Mouse (Mus musculus) induced T-regulatory cell, adult 2 months (primary cell): ENCODE data around the gene P2ry6.

Experiments
- DNase-seq: peaks from one replicate; pipeline ENCODE4 v3.0.0-alpha.2; 2012; ENCODE audit warnings: low read depth

Gene P2ry6

GRCm38 (mm10) chr7:100916526-100916925 lies 57.9 kb downstream of the P2ry6 start:
- DNase-seq: no peak

GRCm38 (mm10) chr7:100915204-100915603 lies 59.2 kb downstream of the P2ry6 start:
- DNase-seq: no peak

DNA sequence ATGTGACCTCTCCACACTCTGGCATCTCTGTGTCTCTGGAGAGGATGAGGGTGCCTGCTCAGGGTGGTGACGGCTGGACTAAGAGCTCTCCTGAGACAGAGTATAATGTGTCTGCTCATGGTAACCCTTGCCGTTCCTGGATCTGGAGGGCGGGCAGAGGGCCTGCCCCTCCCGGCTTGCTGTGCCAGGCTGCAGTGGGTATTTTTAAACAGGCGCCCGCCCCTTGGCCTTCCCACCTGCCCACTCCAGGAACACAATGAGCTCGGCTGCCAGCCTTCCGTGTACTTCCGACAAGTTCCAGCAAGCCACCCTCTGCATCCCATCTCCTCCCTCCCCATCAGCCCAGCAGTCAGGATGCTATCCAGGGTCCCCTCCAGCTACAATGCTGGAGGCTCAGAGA lies 62.7 kb downstream of the P2ry6 start:
- no peak for DNase-seq

DNA sequence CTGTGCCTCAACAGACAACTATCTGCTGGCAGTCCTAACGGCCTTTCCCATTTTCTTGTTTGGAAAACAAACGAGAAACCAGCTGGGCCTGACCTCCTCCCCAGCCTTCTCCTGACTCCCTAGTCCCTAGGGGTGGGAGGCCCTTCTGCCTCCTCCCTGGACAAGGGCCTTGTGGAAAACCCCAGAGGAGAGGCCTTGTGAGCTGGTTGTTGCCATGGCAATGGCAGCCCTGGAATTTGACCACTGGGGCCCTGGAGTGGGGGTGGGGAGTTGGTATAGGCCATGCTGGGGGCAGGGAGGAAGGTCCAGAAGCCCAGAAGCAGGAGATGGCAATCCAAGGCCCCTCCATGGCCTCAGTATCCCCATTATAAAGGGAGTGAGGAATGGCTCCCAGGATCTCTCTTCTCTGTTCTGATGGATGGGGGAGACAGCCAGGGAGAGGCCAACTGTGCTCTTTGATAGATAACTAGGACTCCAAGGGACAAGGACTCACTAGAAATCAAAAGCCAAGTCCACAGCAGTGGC lies 63.1 kb downstream of the P2ry6 start:
- no peak for DNase-seq

GRCm38 (mm10) chr7:100908567-100908966 lies 65.9 kb downstream of the P2ry6 start:
- peak; percentile 34 for DNase-seq

- no peak for DNase-seq
Observed at GRCm38 (mm10) chr7:100908061-100908460, 66.4 kb downstream of the P2ry6 start.

DNA sequence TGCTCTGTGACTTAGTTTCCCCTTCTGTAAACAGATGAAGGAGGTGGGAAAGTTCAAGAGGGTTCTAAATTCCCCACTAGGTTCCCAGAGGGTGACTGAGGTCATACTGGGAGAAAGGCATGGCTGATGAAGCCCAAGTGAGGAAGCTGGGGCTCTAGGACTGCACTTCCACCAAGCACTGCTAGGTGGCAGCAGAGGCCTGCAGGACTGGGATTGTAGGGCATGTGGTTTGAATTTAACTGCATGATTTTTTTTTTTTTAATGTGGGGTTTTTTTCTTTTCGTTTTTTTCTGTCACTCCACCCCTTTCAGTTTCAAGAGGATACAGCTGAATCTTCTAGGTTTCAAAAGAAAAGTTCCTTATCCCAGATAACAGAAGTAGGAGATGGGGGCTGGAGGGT lies 67.2 kb downstream of the P2ry6 start:
- DNase-seq: peak; percentile 89

- DNase-seq: no peak
Observed at GRCm38 (mm10) chr7:100906029-100906789, 68.2 kb downstream of the P2ry6 start.

GRCm38 (mm10) chr7:100905037-100905436 lies 69.4 kb downstream of the P2ry6 start:
- DNase-seq: no peak

DNA sequence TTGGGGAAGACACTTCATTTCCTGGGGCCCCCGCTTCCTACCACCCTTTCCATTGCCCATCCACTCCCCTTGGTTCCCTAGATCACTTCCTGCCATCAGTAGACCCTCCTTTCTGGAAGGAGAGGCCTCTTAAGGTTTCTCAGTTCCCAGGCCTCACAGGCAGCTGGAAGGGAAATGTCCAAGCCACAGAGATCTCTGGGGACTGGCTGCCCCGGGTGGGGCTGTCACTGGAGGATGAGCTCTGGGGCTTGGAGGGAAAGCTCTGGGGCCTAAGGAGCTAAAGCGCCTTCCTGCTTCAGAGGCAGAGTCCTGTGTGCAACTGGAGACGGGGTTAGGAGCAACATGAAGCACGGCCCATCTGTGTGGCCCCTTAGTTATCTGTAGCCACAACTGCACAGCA lies 69.8 kb downstream of the P2ry6 start:
- DNase-seq: no peak

GRCm38 (mm10) chr7:100902451-100903137 lies 71.9 kb downstream of the P2ry6 start:
- peak; percentile 29 for DNase-seq

GRCm38 (mm10) chr7:100897828-100898227 lies 76.6 kb downstream of the P2ry6 start:
- DNase-seq: no peak

DNA sequence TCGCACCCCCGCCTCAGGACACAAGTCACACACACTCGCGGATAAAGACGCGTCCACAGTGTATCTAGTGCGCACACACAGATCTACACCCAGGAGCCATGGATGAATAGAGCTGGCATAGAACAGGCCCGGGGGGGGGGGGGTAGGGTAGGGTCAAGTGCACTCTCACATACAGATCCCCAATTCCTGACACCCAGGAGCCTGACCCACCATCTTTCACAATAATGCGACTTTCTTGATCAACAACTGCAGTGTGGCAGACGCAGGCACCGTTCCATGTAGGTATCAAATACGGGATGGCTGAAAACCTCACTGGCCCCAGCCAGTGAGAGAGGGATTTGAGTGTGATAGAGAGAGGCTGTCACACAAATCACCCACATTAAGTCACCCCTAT lies 79.6 kb downstream of the P2ry6 start:
- no peak for DNase-seq

GRCm38 (mm10) chr7:100894057-100894832 lies 80.2 kb downstream of the P2ry6 start:
- peak; percentile 44 for DNase-seq

DNA sequence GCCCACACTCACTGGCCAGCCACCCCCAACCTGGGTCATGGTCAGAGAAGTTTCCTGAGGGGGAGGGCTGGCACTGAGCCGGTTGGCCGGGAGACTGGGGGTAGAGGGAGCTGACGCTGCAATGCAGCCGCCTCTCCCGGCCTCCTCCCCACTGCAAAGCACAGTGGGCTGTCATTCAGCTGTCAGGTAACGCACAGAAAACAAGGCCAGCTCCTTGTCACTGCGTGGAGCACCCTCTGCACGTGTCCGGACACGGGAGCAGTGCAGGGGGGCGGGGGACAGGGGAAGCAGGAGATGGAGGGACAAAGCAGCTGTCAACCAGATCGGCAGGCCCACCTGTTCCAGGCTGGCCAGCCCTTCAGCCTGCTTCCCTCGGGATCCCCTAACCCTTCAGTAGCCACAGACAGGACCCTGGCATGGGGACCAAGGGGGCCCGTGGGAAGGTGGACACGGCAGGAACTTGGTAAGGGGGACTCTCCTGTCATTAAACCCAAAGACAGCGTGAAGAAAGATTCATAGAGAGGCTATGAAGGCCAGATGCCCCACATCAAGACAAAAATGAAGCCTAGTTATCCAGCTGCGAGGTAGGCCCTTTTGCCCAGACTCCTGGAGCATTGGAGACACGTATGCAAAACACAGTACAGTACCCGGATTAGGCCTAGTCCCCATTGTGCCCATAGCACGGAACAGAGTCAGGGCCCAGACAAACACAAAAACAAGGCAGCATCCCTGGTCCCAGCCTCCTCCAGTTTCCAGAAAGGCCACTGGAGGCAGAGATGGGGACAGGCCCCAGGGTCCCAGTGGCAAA lies 81.0 kb downstream of the P2ry6 start:
- DNase-seq: no peak
